Mouse (Mus musculus) A20 (cell line): ENCODE results near the gene Plscr4.

Experiments
- DNase-seq: peaks from one replicate; pipeline ENCODE4 v3.0.0-alpha.2; 2011; ENCODE audit warnings: low read depth, low spot score

Gene Plscr4

GRCm38 (mm10) chr9:92457261-92458058, at the start of gene Plscr4:
TSS of gene Plscr4 (plus strand) at chr9:92457373.
- DNase-seq = no peak

GRCm38 (mm10) chr9:92410225-92410624, 46.9 kb upstream of the Plscr4 start:
- DNase-seq = no peak

GRCm38 (mm10) chr9:92412045-92412444, 45.1 kb upstream of the Plscr4 start:
- DNase-seq = no peak

GRCm38 (mm10) chr9:92413684-92414083, 43.5 kb upstream of the Plscr4 start:
- no peak for DNase-seq

- no peak for DNase-seq
Observed at GRCm38 (mm10) chr9:92437781-92438180, 19.4 kb upstream of the Plscr4 start.

GRCm38 (mm10) chr9:92441468-92441867, 15.7 kb upstream of the Plscr4 start:
- DNase-seq = no peak

GRCm38 (mm10) chr9:92444536-92444935, 12.6 kb upstream of the Plscr4 start:
- no peak for DNase-seq

- DNase-seq = no peak
Observed at GRCm38 (mm10) chr9:92456605-92457004, 568 bp upstream of the Plscr4 start.

GRCm38 (mm10) chr9:92458059-92458402, 858 bp downstream of the Plscr4 start:
- DNase-seq = no peak

- DNase-seq = no peak
Observed at GRCm38 (mm10) chr9:92458418-92458817, 1.2 kb downstream of the Plscr4 start.

GRCm38 (mm10) chr9:92467724-92468123, 10.6 kb downstream of the Plscr4 start:
- no peak for DNase-seq

- no peak for DNase-seq
Observed at GRCm38 (mm10) chr9:92472256-92472855, 15.2 kb downstream of the Plscr4 start.

GRCm38 (mm10) chr9:92473178-92473577, 16.0 kb downstream of the Plscr4 start:
- no peak for DNase-seq

GRCm38 (mm10) chr9:92474244-92474643, 17.1 kb downstream of the Plscr4 start:
- no peak for DNase-seq

GRCm38 (mm10) chr9:92481663-92482062, 24.5 kb downstream of the Plscr4 start:
- no peak for DNase-seq

- DNase-seq = no peak
Observed at GRCm38 (mm10) chr9:92482551-92482950, 25.4 kb downstream of the Plscr4 start.

GRCm38 (mm10) chr9:92484710-92485267, 27.6 kb downstream of the Plscr4 start:
- DNase-seq = no peak

GRCm38 (mm10) chr9:92489857-92490256, 32.7 kb downstream of the Plscr4 start:
- DNase-seq = no peak

GRCm38 (mm10) chr9:92490319-92490718, 33.1 kb downstream of the Plscr4 start:
- no peak for DNase-seq

- DNase-seq = no peak
Observed at GRCm38 (mm10) chr9:92491274-92491673, 34.1 kb downstream of the Plscr4 start.

GRCm38 (mm10) chr9:92499710-92500410, 42.7 kb downstream of the Plscr4 start:
- DNase-seq = peak; percentile 38

GRCm38 (mm10) chr9:92504256-92504655, 47.1 kb downstream of the Plscr4 start:
- DNase-seq = no peak
